Mouse (Mus musculus): ENCODE measurements at regions not wholly inside any gene's neighbourhood (a gene's known extent, or its start where the extent isn't known, plus 50 kb on each side); places are given as distances from the start of the nearest gene placed in this dataset.
A peak's percentile ranks its signal among the peaks of the same experiment; 100 is the strongest.

DNA sequence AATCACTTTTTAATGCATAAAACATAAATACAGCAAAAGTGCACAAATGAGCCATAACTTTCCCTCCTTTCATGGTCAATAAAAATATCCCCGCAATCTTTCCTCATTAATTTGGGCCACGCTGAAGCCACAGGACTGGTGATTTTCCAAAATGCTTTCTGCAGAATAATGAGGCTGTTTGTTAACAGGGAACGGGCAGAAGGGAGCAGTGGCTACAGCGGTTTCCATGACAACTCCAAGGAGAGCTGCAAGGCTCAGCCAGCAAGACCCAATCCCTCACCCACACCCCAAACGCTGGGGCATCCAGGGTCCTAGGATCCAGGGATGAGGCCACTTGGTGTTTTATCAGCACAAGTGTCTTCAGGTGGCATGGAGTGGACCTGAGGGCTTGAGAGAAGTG, 248.2 kb upstream of the Kcnab2 start:
- H3K4me2 ChIP-seq (replicated peaks; ENCODE audit: low read depth, low read length, severe bottlenecking) = no peak overlapping the region
- no peaks in the 10 kb centered on the region for H3K9me3 ChIP-seq (ENCODE audit: control insufficient read depth, low read length)
- DNase-seq (ENCODE audit: low spot score) (peak; percentile 8), ATAC-seq (ENCODE audit: low FRiP score, low read depth) (no peak)
- H3K36me3 ChIP-seq (ENCODE audit: control insufficient read depth, insufficient read depth, low read length) = no peaks in the 10 kb centered on the region
- 23% methylated on average over 5 of the region's 5 CpGs for WGBS
- no peak for TF ChIP-seq POLR2A (IDR thresholded peaks at IDR 0.05; ENCODE audit: borderline replicate concordance, extremely low read depth, insufficient read depth, insufficient read length)
- no peaks in the 10 kb centered on the region for H3K27me3 ChIP-seq (ENCODE audit: control insufficient read depth, insufficient read depth, low read length)
- H3K4me1 ChIP-seq (ENCODE audit: control insufficient read depth, insufficient read depth, low read length) = 0 out of 2 replicates have a peak, but pooled peaks cover 7% of the 10 kb centered on the region
- no peak overlapping the region for H3K27ac ChIP-seq (replicated peaks; ENCODE audit: low read depth, low read length)
- no peak overlapping the region for H3K9ac ChIP-seq (ENCODE audit: low read depth, low read length, severe bottlenecking)
- H3K4me3 ChIP-seq (replicated peaks; ENCODE audit: low read length) = no peak overlapping the region

DNA sequence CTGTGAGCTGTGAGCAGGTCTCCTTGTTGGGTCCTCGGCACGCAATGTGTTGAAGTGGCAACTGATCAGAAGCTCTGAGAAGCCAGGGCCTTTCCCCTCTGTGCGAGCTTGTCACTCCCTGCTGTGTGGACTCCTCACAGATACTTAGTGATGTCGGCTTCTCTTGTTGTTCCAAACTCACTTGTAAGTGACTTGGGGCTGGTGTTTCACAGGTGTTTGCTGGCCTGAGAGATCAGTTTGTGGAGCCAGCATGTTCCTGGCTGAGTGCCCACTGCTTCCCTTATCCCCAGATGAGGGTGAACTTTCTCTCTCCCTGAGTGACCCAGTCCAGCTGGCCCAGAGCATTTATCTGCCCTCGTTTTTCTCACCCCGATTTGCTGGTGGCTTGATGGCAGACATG, 247.8 kb upstream of the Kcnab2 start:
- no peaks in the 10 kb centered on the region for H3K36me3 ChIP-seq (ENCODE audit: control insufficient read depth, insufficient read depth, low read length)
- no peak for ATAC-seq (ENCODE audit: low FRiP score, low read depth)
- H3K4me1 ChIP-seq (ENCODE audit: control insufficient read depth, insufficient read depth, low read length) = 0 out of 2 replicates have a peak, but pooled peaks cover 7% of the 10 kb centered on the region
- WGBS = 25% methylated on average over 6 of the region's 6 CpGs
- no peak for TF ChIP-seq POLR2A (IDR thresholded peaks at IDR 0.05; ENCODE audit: borderline replicate concordance, extremely low read depth, insufficient read depth, insufficient read length)
- H3K27me3 ChIP-seq (ENCODE audit: control insufficient read depth, insufficient read depth, low read length) = no peaks in the 10 kb centered on the region
- H3K9me3 ChIP-seq (ENCODE audit: control insufficient read depth, low read length) = no peaks in the 10 kb centered on the region
- H3K9ac ChIP-seq (ENCODE audit: low read depth, low read length, severe bottlenecking) = no peak overlapping the region
- DNase-seq (ENCODE audit: low spot score) = no peak
- no peak overlapping the region for H3K27ac ChIP-seq (replicated peaks; ENCODE audit: low read depth, low read length)
- H3K4me3 ChIP-seq (replicated peaks; ENCODE audit: low read length) = no peak overlapping the region
- no peak overlapping the region for H3K4me2 ChIP-seq (replicated peaks; ENCODE audit: low read depth, low read length, severe bottlenecking)

DNA sequence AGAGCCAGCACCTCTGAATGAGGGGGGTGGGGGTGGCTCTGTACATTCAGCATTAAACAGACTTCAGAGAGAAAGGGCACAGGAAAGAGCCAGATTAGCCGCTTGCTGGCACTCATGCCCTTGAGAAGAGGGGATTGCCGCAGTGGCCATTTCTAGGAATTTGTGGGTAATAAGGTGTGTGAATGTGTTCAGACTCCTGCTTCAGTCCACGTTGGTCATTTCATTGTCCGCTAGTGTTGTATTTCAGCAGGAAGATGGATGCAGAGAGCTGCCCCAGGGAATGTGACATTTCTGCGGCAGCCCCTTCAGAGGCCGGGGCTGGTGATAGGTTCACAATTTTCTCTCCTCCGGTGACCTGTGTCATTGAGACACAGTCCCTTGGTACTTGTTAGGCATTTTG, 247.1 kb upstream of the Kcnab2 start:
- H3K27me3 ChIP-seq (ENCODE audit: control insufficient read depth, insufficient read depth, low read length) = no peaks in the 10 kb centered on the region
- no peak overlapping the region for H3K9ac ChIP-seq (ENCODE audit: low read depth, low read length, severe bottlenecking)
- no peak overlapping the region for H3K27ac ChIP-seq (replicated peaks; ENCODE audit: low read depth, low read length)
- ATAC-seq (ENCODE audit: low FRiP score, low read depth) (no peak), DNase-seq (ENCODE audit: low spot score) (no peak)
- TF ChIP-seq POLR2A (IDR thresholded peaks at IDR 0.05; ENCODE audit: borderline replicate concordance, extremely low read depth, insufficient read depth, insufficient read length) = no peak
- no peak overlapping the region for H3K4me2 ChIP-seq (replicated peaks; ENCODE audit: low read depth, low read length, severe bottlenecking)
- H3K36me3 ChIP-seq (ENCODE audit: control insufficient read depth, insufficient read depth, low read length) = no peaks in the 10 kb centered on the region
- no peaks in the 10 kb centered on the region for H3K9me3 ChIP-seq (ENCODE audit: control insufficient read depth, low read length)
- WGBS = 54% methylated on average over 7 of the region's 7 CpGs
- 0 out of 2 replicates have a peak, but pooled peaks cover 7% of the 10 kb centered on the region for H3K4me1 ChIP-seq (ENCODE audit: control insufficient read depth, insufficient read depth, low read length)
- H3K4me3 ChIP-seq (replicated peaks; ENCODE audit: low read length) = no peak overlapping the region

DNA sequence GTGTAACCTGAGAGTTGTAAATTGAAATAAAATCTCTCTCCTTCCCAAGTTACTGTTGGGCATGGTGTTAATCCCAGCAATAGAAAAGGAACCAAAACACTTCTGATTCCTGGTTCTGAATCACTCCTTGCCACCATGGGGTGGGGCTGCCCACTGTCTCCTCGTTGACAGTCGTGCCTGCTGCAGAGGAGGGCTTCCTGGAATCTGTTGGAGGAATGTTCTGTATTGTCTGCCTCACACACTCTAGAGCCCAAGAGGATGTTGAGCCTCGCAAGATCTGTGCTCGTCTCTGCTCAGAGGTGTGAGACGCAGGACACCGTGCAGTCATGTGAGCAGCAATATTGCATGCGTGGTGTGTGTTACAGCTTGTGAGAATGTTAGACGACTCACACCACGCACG, 246.4 kb upstream of the Kcnab2 start:
- no peaks in the 10 kb centered on the region for H3K9me3 ChIP-seq (ENCODE audit: control insufficient read depth, low read length)
- no peaks in the 10 kb centered on the region for H3K36me3 ChIP-seq (ENCODE audit: control insufficient read depth, insufficient read depth, low read length)
- no peak for DNase-seq (ENCODE audit: low spot score)
- no peak overlapping the region for H3K4me3 ChIP-seq (replicated peaks; ENCODE audit: low read length)
- no peak overlapping the region for H3K4me2 ChIP-seq (replicated peaks; ENCODE audit: low read depth, low read length, severe bottlenecking)
- H3K4me1 ChIP-seq (ENCODE audit: control insufficient read depth, insufficient read depth, low read length) = 0 out of 2 replicates have a peak, but pooled peaks cover 7% of the 10 kb centered on the region
- TF ChIP-seq POLR2A (IDR thresholded peaks at IDR 0.05; ENCODE audit: borderline replicate concordance, extremely low read depth, insufficient read depth, insufficient read length) = no peak
- no peaks in the 10 kb centered on the region for H3K27me3 ChIP-seq (ENCODE audit: control insufficient read depth, insufficient read depth, low read length)
- H3K9ac ChIP-seq (ENCODE audit: low read depth, low read length, severe bottlenecking) = no peak overlapping the region
- no peak overlapping the region for H3K27ac ChIP-seq (replicated peaks; ENCODE audit: low read depth, low read length)
- no peak for ATAC-seq (ENCODE audit: low FRiP score, low read depth)
- 74% methylated on average over 10 of the region's 10 CpGs for WGBS

DNA sequence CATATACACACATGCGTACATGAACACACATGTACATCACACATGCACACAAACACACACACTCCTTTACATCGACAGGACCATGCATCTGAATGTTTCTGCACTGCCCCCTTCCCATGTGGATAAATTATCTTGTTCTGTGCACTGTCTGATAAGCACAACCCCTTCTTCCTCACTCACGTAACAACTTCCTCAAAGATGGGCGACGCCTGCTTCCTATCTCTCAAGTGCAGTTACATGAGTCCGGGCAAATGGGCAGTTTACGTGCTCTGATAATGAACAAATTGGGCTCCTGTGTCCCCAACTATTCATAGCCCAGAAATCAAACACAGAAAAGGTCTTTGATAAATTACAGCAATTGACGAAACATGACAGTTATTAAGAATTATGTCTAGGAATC, 242.9 kb upstream of the Kcnab2 start:
- H3K4me2 ChIP-seq (replicated peaks; ENCODE audit: low read depth, low read length, severe bottlenecking) = no peak overlapping the region
- no peak overlapping the region for H3K9ac ChIP-seq (ENCODE audit: low read depth, low read length, severe bottlenecking)
- no peaks in the 10 kb centered on the region for H3K27me3 ChIP-seq (ENCODE audit: control insufficient read depth, insufficient read depth, low read length)
- H3K4me3 ChIP-seq (replicated peaks; ENCODE audit: low read length) = no peak overlapping the region
- no peaks in the 10 kb centered on the region for H3K36me3 ChIP-seq (ENCODE audit: control insufficient read depth, insufficient read depth, low read length)
- no peak for ATAC-seq (ENCODE audit: low FRiP score, low read depth)
- no peak overlapping the region for H3K27ac ChIP-seq (replicated peaks; ENCODE audit: low read depth, low read length)
- 0 out of 2 replicates have a peak, but pooled peaks cover 1% of the 10 kb centered on the region for H3K4me1 ChIP-seq (ENCODE audit: control insufficient read depth, insufficient read depth, low read length)
- 88% methylated on average over 8 of the region's 8 CpGs for WGBS
- DNase-seq (ENCODE audit: low spot score) = no peak
- TF ChIP-seq POLR2A (IDR thresholded peaks at IDR 0.05; ENCODE audit: borderline replicate concordance, extremely low read depth, insufficient read depth, insufficient read length) = no peak
- no peaks in the 10 kb centered on the region for H3K9me3 ChIP-seq (ENCODE audit: control insufficient read depth, low read length)
